Mouse (Mus musculus) myocyte (in vitro differentiated cells): Measurements from ENCODE around the gene Nacad. TPM values are rescaled to one million over a fixed set of nuclear protein-coding genes. Genes with fewer than 3 reads are reported as not detected.

Source experiments
- H3K27me3 ChIP-seq: one replicate; pipeline ENCODE4 v1.6.1; 2011; ENCODE audit not compliant: control insufficient read depth, insufficient read depth, insufficient read length
- H3K36me3 ChIP-seq: one replicate; pipeline ENCODE4 v1.6.1; 2011; ENCODE audit not compliant: control insufficient read depth, insufficient read depth
- H3K4me2 ChIP-seq: one replicate; pipeline ENCODE4 v1.6.1; 2011; ENCODE audit warnings: low read depth, control low read depth
- H3K4me3 ChIP-seq: one replicate; pipeline ENCODE4 v1.5.1; 2011; ENCODE audit warnings: mild to moderate bottlenecking, control low read depth, moderate library complexity
- H3K79me2 ChIP-seq: one replicate; pipeline ENCODE4 v1.6.1; 2011; ENCODE audit not compliant: control insufficient read depth, insufficient read depth
- H3ac ChIP-seq: one replicate; pipeline ENCODE4 v1.6.1; 2011; ENCODE audit not compliant: control insufficient read depth, insufficient read length
- CEBPB ChIP-seq: IDR thresholded peaks from 2 replicates; pipeline ENCODE4 v1.6.1; 2011; ENCODE audit warnings: mild to moderate bottlenecking, moderate library complexity; ENCODE audit not compliant: poor library complexity, insufficient read depth, severe bottlenecking
- E2F4 ChIP-seq: IDR thresholded peaks from one replicate; pipeline ENCODE4 v1.6.1; 2011; ENCODE audit warnings: mild to moderate bottlenecking, control low read depth, moderate library complexity; ENCODE audit not compliant: insufficient read depth
- MAX ChIP-seq: IDR thresholded peaks from one replicate; pipeline ENCODE4 v1.6.1; 2011; ENCODE audit warnings: low read depth, mild to moderate bottlenecking, control low read depth
- MYOD1 ChIP-seq, 3 experiments: IDR thresholded peaks; one replicate each; pipeline ENCODE4 v1.6.1; 2011; ENCODE audit warnings: control low read depth in 2 of 3, low read depth in 2 of 3, mild to moderate bottlenecking in 2 of 3, moderate library complexity in 1 of 3; ENCODE audit not compliant: insufficient read length in 2 of 3, control insufficient read depth in 1 of 3
- MYOG ChIP-seq, 3 experiments: IDR thresholded peaks; one replicate each; pipeline ENCODE4 v1.6.1; 2011; ENCODE audit warnings: control low read depth in 2 of 3, low read depth in 2 of 3, mild to moderate bottlenecking in 2 of 3; ENCODE audit not compliant: insufficient read length in 2 of 3, control insufficient read depth in 1 of 3, insufficient read depth in 1 of 3
- POLR2A ChIP-seq: IDR thresholded peaks from one replicate; pipeline ENCODE4 v1.6.1; 2011; ENCODE audit warnings: low read depth, mild to moderate bottlenecking, control low read depth, moderate library complexity; ENCODE audit not compliant: insufficient read length
- POLR2AphosphoS2 ChIP-seq: IDR thresholded peaks from one replicate; pipeline ENCODE4 v1.6.1; 2011; ENCODE audit warnings: low read depth, control low read depth; ENCODE audit not compliant: insufficient read length
- REST ChIP-seq: IDR thresholded peaks from one replicate; pipeline ENCODE4 v1.6.1; 2011; ENCODE audit warnings: mild to moderate bottlenecking, control low read depth, moderate library complexity; ENCODE audit not compliant: insufficient read depth, insufficient read length
- SRF ChIP-seq: IDR thresholded peaks from one replicate; pipeline ENCODE4 v1.6.1; 2011; ENCODE audit warnings: low read depth; ENCODE audit not compliant: control insufficient read depth, insufficient read length
- TCF12 ChIP-seq: IDR thresholded peaks from one replicate; pipeline ENCODE4 v1.6.1; 2011; ENCODE audit warnings: mild to moderate bottlenecking, control low read depth; ENCODE audit not compliant: poor library complexity, insufficient read depth, severe bottlenecking
- TCF3 ChIP-seq: IDR thresholded peaks from one replicate; pipeline ENCODE4 v1.6.1; 2011; ENCODE audit warnings: low read depth, control low read depth; ENCODE audit not compliant: insufficient read length
- USF1 ChIP-seq: IDR thresholded peaks from one replicate; pipeline ENCODE4 v1.6.1; 2011; ENCODE audit warnings: low read depth, mild to moderate bottlenecking, control low read depth, moderate library complexity
- polyA plus RNA-seq: library from polyadenylated mRNA; unstranded; fragments of >200 nt; fragmentation: generic; extraction: Trizol; gene quantifications from one replicate; pipeline ENCODE4 v1.2.1, GENCODE M21; 2012; ENCODE audit warnings: missing spikeins

Gene Nacad
- polyA plus RNA-seq, 1 experiment: 1.00 TPM

GRCm38 (mm10) chr11:6603224-6603623 is 2.6 kb downstream of the Nacad start:
- Histone ChIP-seq H3K79me2 (no peaks in the 10 kb centered on the region), H3K27me3 (no peaks in the 10 kb centered on the region), H3ac (no peak overlapping the region), H3K4me3 (no peak overlapping the region), H3K36me3 (no peaks in the 10 kb centered on the region), H3K4me2 (no peak overlapping the region)
- TF ChIP-seq USF1 (no peak), SRF (no peak), E2F4 (no peak), MYOG (IDR thresholded peaks at IDR 0.05; ENCODE audit: control insufficient read depth in 1 of 3, insufficient read depth in 1 of 3, insufficient read length in 2 of 3, low read depth in 2 of 3) (no peak), POLR2AphosphoS2 (no peak), MYOD1 (IDR thresholded peaks at IDR 0.05; ENCODE audit: control insufficient read depth in 1 of 3, insufficient read length in 2 of 3, low read depth in 2 of 3) (no peak), REST (no peak), POLR2A (no peak), TCF12 (no peak), TCF3 (no peak), CEBPB (no peak), MAX (no peak)

- H3K79me2 ChIP-seq: no peaks in the 10 kb centered on the region
- no peak overlapping the region for H3ac ChIP-seq
- no peak overlapping the region for H3K4me3 ChIP-seq
- TF ChIP-seq USF1 (no peak), MYOG (IDR thresholded peaks at IDR 0.05; ENCODE audit: control insufficient read depth in 1 of 3, insufficient read depth in 1 of 3, insufficient read length in 2 of 3, low read depth in 2 of 3) (no peak), TCF3 (no peak), POLR2A (no peak), E2F4 (no peak), SRF (no peak), MAX (no peak), POLR2AphosphoS2 (no peak), REST (no peak), MYOD1 (IDR thresholded peaks at IDR 0.05; ENCODE audit: control insufficient read depth in 1 of 3, insufficient read length in 2 of 3, low read depth in 2 of 3) (no peak), CEBPB (no peak), TCF12 (no peak)
- no peaks in the 10 kb centered on the region for H3K36me3 ChIP-seq
- H3K4me2 ChIP-seq: no peak overlapping the region
- no peaks in the 10 kb centered on the region for H3K27me3 ChIP-seq
These were observed 3.2 kb downstream of the Nacad start for GRCm38 (mm10) chr11:6602662-6603061.

DNA sequence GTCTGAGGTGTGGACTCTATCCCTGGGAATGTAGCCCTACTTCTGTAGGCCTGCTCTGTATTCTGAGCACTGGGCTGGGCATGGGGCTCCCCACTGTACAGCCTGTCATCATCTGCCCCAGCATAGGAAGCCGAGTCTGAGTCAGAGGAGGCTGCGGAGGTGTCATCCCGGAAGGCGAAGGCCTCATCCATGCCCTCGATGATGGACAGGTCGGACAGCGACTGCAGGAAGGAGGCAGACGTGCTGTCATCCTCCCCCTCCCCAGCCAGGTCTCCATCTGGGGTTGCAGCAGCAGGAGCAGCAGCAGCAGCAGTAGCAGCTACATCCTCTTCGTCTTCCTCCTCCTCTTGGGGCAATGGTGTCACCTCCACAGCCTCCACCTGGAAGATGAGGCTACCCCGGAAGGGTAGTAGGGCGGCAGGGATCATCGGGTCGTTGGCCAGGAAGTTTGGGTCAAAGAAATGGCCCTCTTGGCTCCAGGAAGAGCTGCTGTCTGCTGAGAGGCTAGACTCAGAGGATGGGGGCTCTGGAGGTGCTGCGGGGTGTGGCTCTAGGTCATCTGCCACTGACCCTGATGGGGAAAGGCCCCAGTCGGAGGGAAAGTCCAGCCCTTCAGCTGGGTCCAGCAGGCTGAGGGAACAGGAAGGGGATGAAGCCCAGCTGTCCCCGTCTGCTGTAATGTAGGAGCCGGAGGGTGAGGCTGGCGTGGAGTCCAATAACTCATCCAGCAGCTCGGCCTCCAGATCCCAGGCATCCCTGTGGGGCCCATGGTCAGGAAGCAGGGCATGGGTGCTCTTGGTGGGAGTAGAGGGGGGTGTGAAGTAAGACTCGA is 4.0 kb downstream of the Nacad start:
- Histone ChIP-seq H3K4me2 (no peak overlapping the region), H3K27me3 (no peaks in the 10 kb centered on the region), H3K4me3 (no peak overlapping the region), H3K79me2 (no peaks in the 10 kb centered on the region), H3K36me3 (no peaks in the 10 kb centered on the region), H3ac (no peak overlapping the region)
- no peak for TF ChIP-seq TCF3
- no peak for TF ChIP-seq MAX
- no peak for TF ChIP-seq MYOD1 (IDR thresholded peaks at IDR 0.05; ENCODE audit: control insufficient read depth in 1 of 3, insufficient read length in 2 of 3, low read depth in 2 of 3)
- peak; percentile 83 for TF ChIP-seq POLR2AphosphoS2

GRCm38 (mm10) chr11:6600284-6600944 is 5.4 kb downstream of the Nacad start:
- Histone ChIP-seq H3K4me2 (no peak overlapping the region), H3ac (no peak overlapping the region), H3K27me3 (no peaks in the 10 kb centered on the region), H3K4me3 (no peak overlapping the region), H3K79me2 (no peaks in the 10 kb centered on the region), H3K36me3 (peaks cover 8% of the 10 kb centered on the region)
- no peak for TF ChIP-seq CEBPB
- TF ChIP-seq USF1: no peak
- TF ChIP-seq TCF3: no peak
- TF ChIP-seq SRF: no peak
- peak; percentile 53 for TF ChIP-seq POLR2AphosphoS2
- no peak for TF ChIP-seq MYOG (IDR thresholded peaks at IDR 0.05; ENCODE audit: control insufficient read depth in 1 of 3, insufficient read depth in 1 of 3, insufficient read length in 2 of 3, low read depth in 2 of 3)
- TF ChIP-seq E2F4: no peak
- TF ChIP-seq TCF12: no peak
- TF ChIP-seq MAX: no peak
- TF ChIP-seq MYOD1 (IDR thresholded peaks at IDR 0.05; ENCODE audit: control insufficient read depth in 1 of 3, insufficient read length in 2 of 3, low read depth in 2 of 3): no peak
- TF ChIP-seq REST: peak; percentile 41

DNA sequence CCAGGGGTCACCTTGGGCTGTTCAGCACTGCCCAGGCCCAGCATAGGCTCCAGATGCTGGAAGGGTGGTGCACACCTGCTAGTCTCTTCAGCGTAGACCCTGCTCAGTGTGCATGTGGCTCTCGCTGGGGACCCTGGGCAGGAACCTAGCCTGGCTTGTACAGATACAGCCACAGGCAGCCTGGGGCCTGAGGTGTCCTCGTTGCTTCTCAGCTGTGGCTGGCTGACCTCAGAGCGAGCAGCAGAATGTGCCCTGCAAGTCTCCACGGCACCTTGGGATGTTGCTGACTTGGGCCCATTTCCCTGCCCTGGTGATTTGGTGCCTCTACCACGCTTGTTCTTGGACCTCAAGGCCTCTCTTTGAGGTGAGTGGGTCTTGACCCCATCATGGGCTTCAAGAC is 6.0 kb downstream of the Nacad start:
- Histone ChIP-seq H3K4me2 (no peak overlapping the region), H3K27me3 (no peaks in the 10 kb centered on the region), H3K4me3 (no peak overlapping the region), H3ac (no peak overlapping the region), H3K79me2 (no peaks in the 10 kb centered on the region), H3K36me3 (peaks cover 14% of the 10 kb centered on the region)
- peak; percentile 75 for TF ChIP-seq POLR2AphosphoS2
- TF ChIP-seq MYOG (IDR thresholded peaks at IDR 0.05; ENCODE audit: control insufficient read depth in 1 of 3, insufficient read depth in 1 of 3, insufficient read length in 2 of 3, low read depth in 2 of 3): no peak
- TF ChIP-seq TCF12: no peak
- TF ChIP-seq REST: no peak
- TF ChIP-seq MAX: no peak
